Mouse (Mus musculus) forebrain, embryonic 16.5 days (tissue): ENCODE results near the gene Arhgef33. TPM values are rescaled to one million over a fixed set of nuclear protein-coding genes. Genes with fewer than 3 reads are reported as not detected.

Source experiments
- polyA plus RNA-seq: library from polyadenylated mRNA; unstranded; fragments of >200 nt; fragmentation: Nextera tagmentation; extraction: Ambion mirVana; gene quantifications from 2 replicates; pipeline ENCODE4 v1.2.1, GENCODE M21; 2015

Gene Arhgef33
- polyA plus RNA-seq, 1 experiment from 2014 or later: 1.2 TPM

Other genes starting within 250 kb of the Arhgef33 start
- 66.6 and 77.6 TPM in 2 replicates for gene Hnrnpll, start 245.1 kb upstream of the Arhgef33 start, polyA plus RNA-seq
- 1.7 and 2.4 TPM in 2 replicates for gene Galm, start 179.9 kb upstream of the Arhgef33 start, polyA plus RNA-seq
- gene Srsf7, start 100.1 kb upstream of the Arhgef33 start, polyA plus RNA-seq: 575 and 647 TPM in 2 replicates
- not detected in 2 replicates for gene Ttc39d, start 99.9 kb upstream of the Arhgef33 start, polyA plus RNA-seq
- 25.2 and 25.8 TPM in 2 replicates for gene Gemin6, start 83.0 kb upstream of the Arhgef33 start, polyA plus RNA-seq
- gene Morn2, start 17.2 kb upstream of the Arhgef33 start, polyA plus RNA-seq: 40.8 and 42.8 TPM in 2 replicates
- gene Dhx57, start 16.9 kb upstream of the Arhgef33 start, polyA plus RNA-seq: 54.4 and 56.7 TPM in 2 replicates
- 1.9 and 4.0 TPM in 2 replicates for gene Gm10190, start 66.1 kb downstream of the Arhgef33 start, polyA plus RNA-seq
- 7.6 TPM in 2 replicates for gene Sos1, start 173.0 kb downstream of the Arhgef33 start, polyA plus RNA-seq